Mouse (Mus musculus) embryonic facial prominence, embryonic 11.5 days (tissue): ENCODE results near the gene Stub1. TPM values are rescaled to one million over a fixed set of nuclear protein-coding genes. Genes with fewer than 3 reads are reported as not detected.
A peak's percentile ranks its signal among the peaks of the same experiment; 100 is the strongest.

Source experiments
- ATAC-seq: fragments of 200-750 bp; cut with Nextera tagmentation; replicated peaks from 2 replicates; pipeline ENCODE4 v1.8.0; 2017; ENCODE audit warnings: low read depth; ENCODE audit not compliant: insufficient number of reproducible peaks, low FRiP score, low TSS enrichment
- DNase-seq: peaks from one replicate; pipeline ENCODE4 v3.0.0-alpha.2; 2015; ENCODE audit warnings: low spot score
- H3K27ac ChIP-seq: fragments of 300-500 bp; sonication (generic); replicated peaks from 2 replicates; pipeline ENCODE4 v1.5.1; 2014; ENCODE audit warnings: mild to moderate bottlenecking, low read depth, low read length, control low read depth
- H3K27me3 ChIP-seq: fragments of 300-500 bp; sonication (generic); 2 replicates; pipeline ENCODE4 v1.6.1; 2014; ENCODE audit warnings: mild to moderate bottlenecking, low read length, moderate library complexity, mixed read lengths; ENCODE audit not compliant: control insufficient read depth, insufficient read depth
- H3K36me3 ChIP-seq: fragments of 300-500 bp; sonication (generic); replicated peaks from 2 replicates; pipeline ENCODE4 v1.6.1; 2014; ENCODE audit warnings: low read depth, mild to moderate bottlenecking, low read length, moderate library complexity, mixed read lengths; ENCODE audit not compliant: control insufficient read depth, insufficient read depth
- H3K4me1 ChIP-seq: fragments of 300-500 bp; sonication (generic); 2 replicates; pipeline ENCODE4 v1.6.1; 2014; ENCODE audit warnings: low read length, mixed read lengths; ENCODE audit not compliant: control insufficient read depth, insufficient read depth
- H3K4me2 ChIP-seq: fragments of 300-500 bp; sonication (generic); 2 replicates; pipeline ENCODE4 v1.6.1; 2014; ENCODE audit warnings: low read depth, mild to moderate bottlenecking, control low read depth, low read length, moderate library complexity
- H3K4me3 ChIP-seq: fragments of 300-500 bp; sonication (generic); 2 replicates; pipeline ENCODE4 v1.5.1; 2014; ENCODE audit warnings: low read depth, low read length, control low read depth
- H3K9ac ChIP-seq: fragments of 300-500 bp; sonication (generic); replicated peaks from 2 replicates; pipeline ENCODE4 v1.6.1; 2014; ENCODE audit warnings: mild to moderate bottlenecking, control low read depth, low read length
- H3K9me3 ChIP-seq: fragments of 300-500 bp; sonication (generic); replicated peaks from 2 replicates; pipeline ENCODE4 v1.6.1; 2016; ENCODE audit warnings: mild to moderate bottlenecking, low read length, inconsistent platforms, mixed read lengths; ENCODE audit not compliant: control insufficient read depth
- WGBS: fragments of 180-500 bp; shearing (Covaris S2); extraction: QIAGEN DNeasy Blood & Tissue Kit; methylation state at CpG from one replicate; pipeline ENCODE4 v1.1.7; 2014; 5-methylcytosine and 5-hydroxymethylcytosine counted together
- polyA plus RNA-seq: library from polyadenylated mRNA; unstranded; fragments of >200 nt; fragmentation: Nextera tagmentation; extraction: Ambion mirVana; gene quantifications from 2 replicates; pipeline ENCODE4 v1.2.1, GENCODE M21; 2014

Gene Stub1
- polyA plus RNA-seq, 1 experiment from 2014 or later = 323 TPM

GRCm38 (mm10) chr17:25866172-25866571, 33.0 kb upstream of the Stub1 start:
- no peak overlapping the region for H3K4me2 ChIP-seq
- no peaks in the 10 kb centered on the region for H3K27me3 ChIP-seq
- H3K4me3 ChIP-seq = no peak overlapping the region
- no peak overlapping the region for H3K9ac ChIP-seq
- ATAC-seq (no peak), DNase-seq (no peak)
- WGBS = 86% methylated on average over 3 of the region's 3 CpGs
- H3K4me1 ChIP-seq = peaks cover 10% of the 10 kb centered on the region
- H3K9me3 ChIP-seq = no peaks in the 10 kb centered on the region
- H3K36me3 ChIP-seq = no peaks in the 10 kb centered on the region
- H3K27ac ChIP-seq = no peak overlapping the region

- 87% methylated on average over 11 of the region's 11 CpGs for WGBS
- H3K4me3 ChIP-seq = no peak overlapping the region
- H3K9ac ChIP-seq = no peak overlapping the region
- DNase-seq (no peak), ATAC-seq (no peak)
- H3K9me3 ChIP-seq = no peaks in the 10 kb centered on the region
- H3K4me2 ChIP-seq = no peak overlapping the region
- H3K36me3 ChIP-seq = no peaks in the 10 kb centered on the region
- H3K27ac ChIP-seq = no peak overlapping the region
- H3K4me1 ChIP-seq = peaks cover 15% of the 10 kb centered on the region
- H3K27me3 ChIP-seq = no peaks in the 10 kb centered on the region
These were observed 32.1 kb upstream of the Stub1 start for GRCm38 (mm10) chr17:25865288-25865687.

DNA sequence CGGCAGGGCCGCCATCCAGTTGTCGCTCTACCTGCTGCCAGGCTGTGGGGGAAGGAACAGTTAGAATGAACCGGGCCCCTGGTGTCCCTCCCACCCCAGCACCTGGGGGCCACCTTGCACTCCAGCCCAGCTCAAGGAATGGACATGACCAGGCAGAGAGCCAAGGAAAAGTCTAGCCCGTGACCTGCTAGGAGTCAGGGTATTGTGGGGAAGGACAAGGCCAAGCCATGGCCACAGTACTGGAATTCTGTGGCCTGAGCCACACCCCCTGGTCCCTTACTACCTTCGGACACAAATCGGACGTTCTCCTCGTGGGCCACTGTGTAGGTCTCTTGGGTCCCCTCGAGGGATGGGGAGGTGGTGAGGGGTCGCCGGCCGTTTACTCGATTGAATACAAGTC, 31.1 kb upstream of the Stub1 start:
- no peak overlapping the region; the same call in 1 of the 2 replicates for H3K9ac ChIP-seq
- no peak overlapping the region for H3K4me2 ChIP-seq
- DNase-seq (no peak), ATAC-seq (no peak)
- no peak overlapping the region for H3K4me3 ChIP-seq
- WGBS = 92% methylated on average over 14 of the region's 14 CpGs
- H3K9me3 ChIP-seq = no peaks in the 10 kb centered on the region
- H3K27ac ChIP-seq = no peak overlapping the region
- no peaks in the 10 kb centered on the region for H3K36me3 ChIP-seq
- H3K4me1 ChIP-seq = peaks cover 15% of the 10 kb centered on the region
- H3K27me3 ChIP-seq = no peaks in the 10 kb centered on the region

DNA sequence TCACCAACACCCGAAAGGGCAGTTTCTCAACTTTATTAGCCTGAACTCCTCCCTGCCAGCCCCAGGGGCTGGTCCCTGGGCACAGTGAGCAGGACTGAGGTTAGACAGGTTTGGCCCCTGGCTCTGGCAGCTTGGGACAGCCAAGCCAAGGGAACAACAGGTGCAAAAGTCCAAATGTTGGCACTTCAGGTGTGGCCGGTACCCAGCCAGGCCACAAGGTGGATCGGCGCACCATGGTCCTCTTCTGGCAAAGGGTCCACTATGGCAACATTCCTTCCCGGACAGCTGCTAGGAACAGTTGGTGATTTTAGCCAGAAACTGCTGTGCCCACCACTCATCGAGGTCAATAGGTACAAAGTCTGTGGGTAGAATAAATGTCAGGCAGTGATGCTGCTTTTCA, 30.5 kb upstream of the Stub1 start:
- H3K9ac ChIP-seq = no peak overlapping the region
- H3K9me3 ChIP-seq = no peaks in the 10 kb centered on the region
- ATAC-seq = no peak
- H3K36me3 ChIP-seq = no peaks in the 10 kb centered on the region
- no peak overlapping the region for H3K27ac ChIP-seq
- no peaks in the 10 kb centered on the region for H3K27me3 ChIP-seq
- DNase-seq = no peak
- no peak overlapping the region for H3K4me3 ChIP-seq
- 94% methylated on average over 6 of the region's 6 CpGs for WGBS
- no peak overlapping the region for H3K4me2 ChIP-seq
- peaks cover 15% of the 10 kb centered on the region for H3K4me1 ChIP-seq

DNA sequence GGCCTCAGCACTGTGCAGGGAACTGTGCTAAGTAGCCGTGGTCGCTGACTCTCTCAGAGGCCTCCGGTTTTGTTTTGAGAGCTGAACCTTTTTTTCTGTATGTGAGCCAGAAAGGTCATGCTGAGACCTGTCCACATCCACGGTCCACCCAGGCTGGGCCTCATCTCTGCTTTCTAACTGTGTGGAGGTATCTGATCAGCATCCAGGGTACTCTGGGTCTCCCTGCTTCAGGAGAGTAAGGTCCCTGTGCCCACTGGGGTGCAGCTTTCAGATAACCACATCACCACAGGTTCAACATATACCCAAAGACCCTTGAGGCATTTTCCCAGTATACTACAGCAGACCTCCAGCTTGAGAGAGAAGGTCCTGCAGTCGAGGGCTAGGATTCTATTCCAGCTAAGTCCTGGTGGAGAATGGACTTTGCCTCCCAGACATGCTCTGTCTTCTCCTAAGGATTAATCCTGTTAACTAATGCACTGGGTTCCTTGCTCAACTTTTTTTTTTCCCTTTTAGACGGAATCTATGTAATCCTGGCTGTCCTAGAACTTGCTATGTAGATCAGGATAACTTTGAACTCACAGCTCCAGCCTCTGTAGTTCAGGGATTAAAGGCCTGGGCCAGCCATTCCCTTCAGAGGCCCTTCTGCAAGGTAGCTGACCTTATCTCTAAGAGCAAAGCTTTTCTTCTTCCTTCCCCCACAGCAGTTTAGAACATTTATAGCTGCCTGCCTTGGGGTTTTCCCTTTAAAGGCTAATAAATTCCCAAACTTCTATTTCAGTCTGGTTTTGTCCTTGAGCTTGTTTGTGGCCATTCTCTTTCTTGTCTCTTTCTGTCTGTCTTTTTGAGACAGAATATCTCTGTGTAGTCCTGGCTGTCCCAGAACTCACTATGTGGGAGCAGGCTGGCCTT, 28.8 kb upstream of the Stub1 start:
- Histone ChIP-seq H3K27me3 (no peaks in the 10 kb centered on the region), H3K4me2 (peak overlapping the region; percentile 81), H3K4me1 (peaks cover 9% of the 10 kb centered on the region), H3K36me3 (no peaks in the 10 kb centered on the region), H3K27ac (peak overlapping the region; percentile 76), H3K4me3 (peak overlapping the region; percentile 54), H3K9me3 (no peaks in the 10 kb centered on the region), H3K9ac (peak overlapping the region; percentile 75)
- WGBS = 10% methylated on average over 6 of the region's 6 CpGs
- ATAC-seq (peak; percentile 50; the same call in 1 of the 2 replicates), DNase-seq (no peak)

- ATAC-seq = peak; percentile 90
- no peaks in the 10 kb centered on the region for H3K27me3 ChIP-seq
- H3K27ac ChIP-seq = peak within 1 kb of the TSS; percentile 76
- peak within 1 kb of the TSS; percentile 81 for H3K4me2 ChIP-seq
- 4% methylated on average over 65 of the region's 65 CpGs for WGBS
- no peaks in the 10 kb centered on the region for H3K9me3 ChIP-seq
- H3K36me3 ChIP-seq = no peaks in the 10 kb centered on the region
- H3K9ac ChIP-seq = peak within 1 kb of the TSS; percentile 75
- peak within 1 kb of the TSS; percentile 54 for H3K4me3 ChIP-seq
- DNase-seq = peak; percentile 96
- H3K4me1 ChIP-seq = peaks cover 9% of the 10 kb centered on the region
These were observed 27.9 kb upstream of the Stub1 start, which contains the start of gene Wdr90 for GRCm38 (mm10) chr17:25860832-25861703. TSS of gene Wdr90 (minus strand) at chr17:25861501.

GRCm38 (mm10) chr17:25860229-25860628, 27.0 kb upstream of the Stub1 start:
- ATAC-seq (no peak), DNase-seq (no peak)
- Histone ChIP-seq H3K9me3 (no peaks in the 10 kb centered on the region), H3K36me3 (no peaks in the 10 kb centered on the region), H3K4me3 (peak overlapping the region; percentile 54; the same call in 1 of the 2 replicates), H3K27me3 (no peaks in the 10 kb centered on the region), H3K4me1 (peaks cover 9% of the 10 kb centered on the region), H3K4me2 (peak overlapping the region; percentile 81; the same call in 1 of the 2 replicates), H3K27ac (no peak overlapping the region), H3K9ac (peak overlapping the region; percentile 75)
- WGBS = 94% methylated on average over 6 of the region's 6 CpGs
